Mouse (Mus musculus) bone marrow, adult 2 months (tissue): ENCODE measurements at regions not wholly inside any gene's neighbourhood (a gene's known extent, or its start where the extent isn't known, plus 50 kb on each side); places are given as distances from the start of the nearest gene placed in this dataset.

Experiments
- CTCF ChIP-seq: fragments of 200-500 bp; IDR thresholded peaks from 2 replicates; pipeline ENCODE4 v1.5.1; 2011; ENCODE audit warnings: low read length, control low read depth; ENCODE audit not compliant: control insufficient read depth, insufficient read depth
- POLR2A ChIP-seq: fragments of 200-500 bp; IDR thresholded peaks from 2 replicates; pipeline ENCODE4 v1.6.1; 2011; ENCODE audit warnings: low read depth, mild to moderate bottlenecking, control low read depth, low read length, borderline replicate concordance; ENCODE audit not compliant: control insufficient read depth

DNA sequence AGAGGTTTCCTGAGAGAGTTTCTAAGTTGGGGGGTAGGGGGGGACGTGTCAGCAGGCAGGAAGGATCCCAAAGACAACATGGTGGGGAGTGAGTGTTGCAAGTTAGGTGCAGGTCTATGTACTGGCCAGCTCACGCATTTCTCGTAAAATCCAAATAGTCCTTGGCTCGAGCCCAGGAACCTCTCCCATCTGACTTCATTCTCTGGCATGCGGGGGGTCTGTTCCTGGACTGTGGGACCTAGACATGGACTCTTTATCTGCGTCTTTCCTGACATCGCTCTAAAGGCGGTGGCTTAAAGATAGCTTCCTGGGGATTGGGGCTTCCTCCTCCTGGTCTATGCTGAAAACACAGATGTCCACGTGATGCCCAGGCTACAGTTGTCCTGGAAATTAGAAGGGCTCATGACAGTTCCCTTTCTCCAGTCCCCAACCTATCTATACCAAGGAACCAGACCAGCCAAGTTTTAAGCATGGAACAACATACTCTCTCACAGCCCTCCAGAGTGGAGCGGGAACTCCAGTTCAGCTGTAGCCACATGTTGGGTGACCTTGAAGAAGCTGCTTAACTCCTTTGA, 93.7 kb upstream of the Zmiz1 start:
- TF ChIP-seq POLR2A (no peak), CTCF (no peak)
